Mouse (Mus musculus): Measurements from ENCODE around the gene Tnfaip1. TPM values are rescaled to one million over a fixed set of nuclear protein-coding genes. Genes with fewer than 3 reads are reported as not detected.

Gene Tnfaip1
- polyA plus RNA-seq, 1 experiment from 2014 or later = 13.1 TPM

DNA sequence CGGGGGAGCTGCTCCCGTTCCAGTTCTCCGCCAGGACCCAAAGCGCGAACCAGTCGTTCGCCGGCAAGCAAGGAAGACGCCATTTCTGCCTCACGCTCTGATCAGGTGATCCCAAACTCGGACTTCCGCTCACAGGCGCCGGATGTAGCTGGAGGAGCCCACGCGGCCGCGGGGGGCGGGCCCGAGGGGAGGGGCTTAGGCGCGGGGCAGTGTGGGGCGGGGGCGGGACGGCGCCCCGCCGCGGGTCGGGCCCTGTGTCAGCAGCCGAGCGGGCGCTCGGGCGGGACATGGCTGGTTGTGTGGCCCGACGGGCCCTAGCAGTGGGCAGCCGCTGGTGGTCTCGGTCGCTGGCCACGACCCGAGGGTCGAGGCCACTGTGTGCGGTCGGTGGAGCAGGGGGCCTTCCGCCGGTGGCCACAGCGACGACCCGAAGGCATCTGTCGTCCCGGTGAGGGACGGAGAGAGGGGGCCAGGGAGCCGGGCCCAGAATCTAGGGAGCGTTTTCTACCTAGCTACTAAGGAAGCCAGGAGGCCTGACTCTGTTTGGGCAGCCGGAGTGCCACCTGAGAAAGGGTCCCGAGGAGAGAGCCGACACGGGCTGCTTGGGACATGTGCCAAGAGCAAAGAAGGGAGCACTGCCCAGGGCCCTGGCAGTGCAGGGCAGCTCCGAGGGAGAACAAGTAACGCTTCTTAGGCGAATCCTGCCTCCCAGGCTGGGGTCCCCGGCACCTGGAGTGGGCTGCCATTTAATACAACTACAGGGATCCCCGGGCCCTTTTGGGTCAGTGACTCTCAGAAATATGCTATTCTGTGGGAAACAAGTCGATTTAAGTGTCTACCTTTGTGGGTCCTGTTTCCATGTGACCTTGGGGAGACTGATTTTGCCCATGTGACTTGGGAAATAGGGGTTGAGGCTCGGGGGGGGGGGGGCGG, 23.8 kb downstream of the Tnfaip1 start, which contains the start of the genes Tmem199 and Poldip2:
Gene Tmem199 (minus strand): TSS at position 148 of the 933 bp plus-strand sequence.
Gene Poldip2 (plus strand): TSS at position 169 of the 933 bp plus-strand sequence.
- no peaks in the 10 kb centered on the region for H3K9me3 ChIP-seq (ENCODE audit: low read length)
- peak within 1 kb of the TSS; percentile 94 for H3K4me2 ChIP-seq (ENCODE audit: low read depth, low read length)
- DNase-seq = peak; percentile 94
- H3K36me3 ChIP-seq (replicated peaks; ENCODE audit: insufficient read depth, low read length) = peaks cover 39% of the 10 kb centered on the region
- peak; percentile 98 for ATAC-seq
- WGBS (ENCODE audit: insufficient replicate concordance) = under 1% methylated on average over 59 of the region's 67 CpGs
- H3K9ac ChIP-seq (replicated peaks) = peak within 1 kb of the TSS; percentile 96
- no peaks in the 10 kb centered on the region for H3K27me3 ChIP-seq (ENCODE audit: insufficient read depth, low read length)
- peaks cover 27% of the 10 kb centered on the region for H3K4me1 ChIP-seq (ENCODE audit: insufficient read depth)
- TF ChIP-seq EP300 (IDR thresholded peaks at IDR 0.05; ENCODE audit: low read depth) (no peak), CTCF (IDR thresholded peaks at IDR 0.05; ENCODE audit: low read depth) (no peak)
- peak within 1 kb of the TSS; percentile 94 for H3K4me3 ChIP-seq (ENCODE audit: low read depth, low read length)
- peak within 1 kb of the TSS; percentile 92 for H3K27ac ChIP-seq (ENCODE audit: low read depth)

DNA sequence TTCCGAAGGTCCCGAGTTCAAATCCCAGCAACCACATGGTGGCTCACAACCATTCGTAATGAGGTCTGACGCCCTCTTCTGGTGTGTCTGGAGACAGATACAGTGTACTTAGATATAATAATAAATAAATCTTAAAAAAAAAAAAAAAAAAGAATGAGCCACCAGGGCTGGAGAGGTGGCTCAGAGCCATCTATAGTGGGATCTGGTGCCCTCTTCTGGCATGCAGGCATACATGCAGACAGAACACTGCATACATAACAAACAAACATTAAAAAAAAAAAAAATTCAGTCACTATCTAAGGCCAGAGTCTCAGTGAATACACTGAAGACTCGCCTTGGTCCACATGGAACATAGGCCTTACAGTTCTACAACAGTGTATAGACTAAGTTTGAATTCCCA, 27.0 kb downstream of the Tnfaip1 start:
- no peaks in the 10 kb centered on the region for H3K9me3 ChIP-seq (ENCODE audit: low read length)
- DNase-seq = no peak
- no peaks in the 10 kb centered on the region for H3K27me3 ChIP-seq (ENCODE audit: insufficient read depth, low read length)
- ATAC-seq = no peak
- WGBS (ENCODE audit: insufficient replicate concordance) = 70% methylated on average over 5 of the region's 5 CpGs
- H3K4me1 ChIP-seq (ENCODE audit: insufficient read depth) = peaks cover 27% of the 10 kb centered on the region
- no peak overlapping the region for H3K27ac ChIP-seq (ENCODE audit: low read depth)
- no peak overlapping the region for H3K4me3 ChIP-seq (ENCODE audit: low read depth, low read length)
- no peak overlapping the region for H3K4me2 ChIP-seq (ENCODE audit: low read depth, low read length)
- H3K36me3 ChIP-seq (replicated peaks; ENCODE audit: insufficient read depth, low read length) = peaks cover 29% of the 10 kb centered on the region
- H3K9ac ChIP-seq (replicated peaks) = no peak overlapping the region
- peak; percentile 64 for TF ChIP-seq CTCF (IDR thresholded peaks at IDR 0.05; ENCODE audit: low read depth)
- no peak for TF ChIP-seq EP300 (IDR thresholded peaks at IDR 0.05; ENCODE audit: low read depth)

DNA sequence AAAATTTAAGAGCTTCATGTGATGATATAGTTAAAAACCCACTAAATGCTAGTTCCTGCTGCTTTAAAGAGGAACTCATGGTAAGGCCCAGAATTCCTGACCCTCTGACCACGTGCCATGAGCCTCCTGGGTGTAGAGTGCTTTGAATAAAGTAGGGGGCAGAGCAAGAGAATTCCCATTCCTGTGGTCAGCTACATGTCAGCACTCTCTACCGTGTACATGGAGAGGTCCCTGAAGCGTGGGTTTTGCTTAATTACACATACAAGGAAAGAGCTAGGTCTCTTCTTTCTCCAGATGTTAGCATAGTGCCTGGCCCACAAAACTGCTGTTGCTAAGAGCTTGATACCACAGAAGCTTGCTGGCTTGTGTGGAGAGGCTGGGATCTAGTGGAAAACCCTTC, 30.7 kb downstream of the Tnfaip1 start:
- H3K9me3 ChIP-seq (ENCODE audit: low read length) = no peaks in the 10 kb centered on the region

DNA sequence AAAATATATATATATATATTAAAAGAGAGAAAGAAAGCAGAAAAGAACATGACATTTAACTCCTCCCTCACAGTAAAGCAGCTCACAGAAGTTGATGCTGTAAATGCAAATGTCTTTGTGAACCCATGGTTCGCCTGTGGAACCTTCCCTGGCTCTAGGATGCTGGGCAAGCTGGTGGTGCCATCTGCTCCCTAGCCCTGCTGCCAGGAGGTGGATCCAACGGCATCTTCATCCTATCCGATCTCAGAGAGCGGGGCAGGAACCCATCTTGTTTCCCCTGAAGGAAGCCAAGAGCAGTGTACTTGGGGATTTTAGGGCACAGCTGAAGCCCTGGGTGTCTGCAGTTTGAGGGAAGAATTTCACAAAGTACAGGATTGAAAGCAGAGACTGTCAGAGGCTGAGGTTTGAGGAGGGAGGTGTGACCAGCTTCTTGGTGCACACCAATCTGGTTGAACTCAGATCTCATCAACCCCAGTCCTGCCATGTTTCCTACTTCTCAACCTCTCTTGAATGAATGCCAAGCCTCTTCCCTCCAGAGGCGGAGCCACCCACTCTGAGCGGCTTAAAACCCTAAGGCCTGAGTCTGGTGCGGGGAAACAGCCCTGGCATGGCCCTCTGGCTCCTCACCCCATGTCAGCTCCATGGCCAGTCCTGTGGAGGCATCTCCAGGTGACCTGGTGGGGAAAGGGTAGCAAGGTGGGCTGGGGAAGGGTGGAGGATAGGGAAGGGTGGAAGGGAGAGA, 33.1 kb downstream of the Tnfaip1 start, which contains the start of gene Sebox:
Gene Sebox (plus strand): TSS at position 539 of the 742 bp plus-strand sequence.
- TF ChIP-seq EP300 (IDR thresholded peaks at IDR 0.05; ENCODE audit: low read depth) = no peak
- TF ChIP-seq CTCF (IDR thresholded peaks at IDR 0.05; ENCODE audit: low read depth) = no peak
- 65% methylated on average over 7 of the region's 7 CpGs for WGBS (ENCODE audit: insufficient replicate concordance)
- peaks cover 11% of the 10 kb centered on the region for H3K36me3 ChIP-seq (replicated peaks; ENCODE audit: insufficient read depth, low read length)
- H3K9ac ChIP-seq (replicated peaks) = no peak within 1 kb of the TSS
- H3K4me2 ChIP-seq (ENCODE audit: low read depth, low read length) = no peak within 1 kb of the TSS
- DNase-seq = no peak
- no peak within 1 kb of the TSS for H3K27ac ChIP-seq (ENCODE audit: low read depth)
- H3K27me3 ChIP-seq (ENCODE audit: insufficient read depth, low read length) = no peaks in the 10 kb centered on the region
- ATAC-seq = no peak
- H3K4me1 ChIP-seq (ENCODE audit: insufficient read depth) = peaks cover 9% of the 10 kb centered on the region
- no peak within 1 kb of the TSS for H3K4me3 ChIP-seq (ENCODE audit: low read depth, low read length)
- no peaks in the 10 kb centered on the region for H3K9me3 ChIP-seq (ENCODE audit: low read length)

More for the DNA sequence above, 30.7 kb downstream of the Tnfaip1 start:
- 68% methylated on average over 3 of the region's 3 CpGs for WGBS (ENCODE audit: insufficient replicate concordance)
- peaks cover 26% of the 10 kb centered on the region for H3K36me3 ChIP-seq (replicated peaks; ENCODE audit: insufficient read depth, low read length)
- no peak for ATAC-seq
- H3K9ac ChIP-seq (replicated peaks) = no peak overlapping the region
- DNase-seq = no peak
- no peak for TF ChIP-seq EP300 (IDR thresholded peaks at IDR 0.05; ENCODE audit: low read depth)
- TF ChIP-seq CTCF (IDR thresholded peaks at IDR 0.05; ENCODE audit: low read depth) = no peak
- no peak overlapping the region for H3K4me3 ChIP-seq (ENCODE audit: low read depth, low read length)
- no peak overlapping the region for H3K4me2 ChIP-seq (ENCODE audit: low read depth, low read length)
- H3K27me3 ChIP-seq (ENCODE audit: insufficient read depth, low read length) = no peaks in the 10 kb centered on the region
- H3K4me1 ChIP-seq (ENCODE audit: insufficient read depth) = peaks cover 6% of the 10 kb centered on the region; the same call in 1 of the 2 replicates
- H3K27ac ChIP-seq (ENCODE audit: low read depth) = no peak overlapping the region

DNA sequence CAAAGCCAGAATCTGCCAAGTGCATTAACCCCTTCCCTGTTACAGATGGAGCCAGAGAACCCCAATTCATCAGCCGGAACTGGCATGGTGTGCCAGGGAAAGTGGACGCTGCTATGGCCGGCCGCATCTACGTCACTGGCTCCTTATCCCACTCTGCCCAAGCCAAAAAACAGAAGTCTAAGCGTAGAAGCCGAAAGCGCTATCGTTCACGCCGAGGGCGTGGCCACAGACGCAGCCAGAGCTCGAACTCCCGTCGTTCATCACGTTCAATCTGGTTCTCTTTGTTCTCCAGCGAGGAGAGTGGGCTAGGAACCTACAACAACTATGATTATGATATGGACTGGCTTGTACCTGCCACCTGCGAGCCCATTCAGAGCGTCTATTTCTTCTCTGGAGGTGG, 34.6 kb downstream of the Tnfaip1 start:
- peak overlapping the region; percentile 53 for H3K4me3 ChIP-seq (ENCODE audit: low read depth, low read length)
- DNase-seq (no peak), ATAC-seq (no peak)
- WGBS (ENCODE audit: insufficient replicate concordance) = 67% methylated on average over 20 of the region's 20 CpGs
- peaks cover 23% of the 10 kb centered on the region for H3K4me1 ChIP-seq (ENCODE audit: insufficient read depth)
- peaks cover 13% of the 10 kb centered on the region for H3K27me3 ChIP-seq (ENCODE audit: insufficient read depth, low read length)
- H3K4me2 ChIP-seq (ENCODE audit: low read depth, low read length) = peak overlapping the region; percentile 65
- H3K36me3 ChIP-seq (replicated peaks; ENCODE audit: insufficient read depth, low read length) = no peaks in the 10 kb centered on the region; the same call in 1 of the 2 replicates
- TF ChIP-seq EP300 (IDR thresholded peaks at IDR 0.05; ENCODE audit: low read depth) (no peak), CTCF (IDR thresholded peaks at IDR 0.05; ENCODE audit: low read depth) (no peak)
- no peaks in the 10 kb centered on the region for H3K9me3 ChIP-seq (ENCODE audit: low read length)
- H3K9ac ChIP-seq (replicated peaks) = 0 out of 2 replicates have a peak overlapping the region, but pooled peaks have one; percentile 44
- H3K27ac ChIP-seq (ENCODE audit: low read depth) = peak overlapping the region; percentile 61
